In the genomic region with DNA sequence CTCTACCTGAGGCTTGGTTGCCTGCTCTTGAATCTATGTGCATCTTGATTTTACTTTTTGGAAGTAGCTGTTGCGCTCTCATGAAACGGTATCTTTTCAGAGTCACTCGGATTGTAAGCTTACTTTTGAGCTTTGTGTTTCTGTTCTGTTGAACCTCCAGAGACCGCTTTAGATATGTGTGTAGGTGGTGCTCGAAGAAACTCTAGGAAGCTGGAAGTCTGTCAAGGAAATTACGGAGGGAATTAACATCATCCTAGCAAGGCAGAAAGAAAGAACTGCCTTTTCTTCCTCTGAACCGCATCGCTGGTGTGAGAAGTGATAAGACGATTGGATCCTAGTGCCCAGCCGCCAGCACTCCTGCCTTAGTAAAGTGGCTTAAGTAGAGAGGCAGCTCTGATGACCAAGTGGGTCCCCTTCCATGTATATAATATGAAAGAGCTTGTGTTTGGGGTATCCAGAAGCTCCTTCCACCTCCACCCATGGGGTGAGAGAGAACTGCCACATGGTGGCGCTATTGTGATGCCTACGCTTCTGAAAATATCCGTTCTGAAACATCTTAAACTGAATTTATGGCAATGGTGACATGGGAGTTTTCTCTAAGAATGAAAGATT, we compare ENCODE assay signal across 9 mouse cellular contexts. TPM values are rescaled to one million over a fixed set of nuclear protein-coding genes. Genes with fewer than 3 reads are reported as not detected.
DNase-seq lines count a peak whose midpoint lies in the region; TF ChIP-seq lines count a peak whose summit lies in the region.
"Had no signal": no experiment of that assay in that cellular context is flagged by ENCODE, and none has a peak within 500 bp of the region (broad histone marks: within the 10 kb centered on the region; RNA-seq: fewer than 3 reads in every experiment).

No protein-coding gene starts in this region.

- H3K4me1 ChIP-seq in bone marrow macrophage, adult 2 months (ENCODE audit: control insufficient read depth, insufficient read depth, low read length) = no peaks in the 10 kb centered on the region

- H3K4me3 ChIP-seq in layer of hippocampus, adult 2 months = no peak overlapping the region
- H3K4me3 ChIP-seq in bone marrow macrophage, adult 2 months (ENCODE audit: insufficient read depth, low read length) = no peak overlapping the region
- H3K4me3 ChIP-seq: heart, embryonic 15.5 days had no signal

- DNase-seq in cerebellum, postnatal 10 days = peak; percentile 40 to 54
- no peak for DNase-seq in cerebellum, adult 11 months
- peak in 1 of 2 experiments; percentile 60 for DNase-seq in layer of hippocampus, adult 2 months (ENCODE audit: low spot score in 2 of 2)
- no peak for DNase-seq in layer of hippocampus, postnatal 14 days (ENCODE audit: low spot score in 2 of 2)
- DNase-seq in right cerebral cortex, adult 2 months (ENCODE audit: low spot score in 2 of 2) = peak; percentile 71 to 73
- DNase-seq in spleen, postnatal 10 days (ENCODE audit: low spot score in 2 of 2) = no peak
- DNase-seq in cerebellum, adult 11-12 months = no peak

- H3K27ac ChIP-seq in layer of hippocampus, adult 2 months = no peak overlapping the region
- H3K27ac ChIP-seq in bone marrow macrophage, adult 2 months (ENCODE audit: insufficient read depth, low read depth, low read length) = no peak overlapping the region
- H3K27ac ChIP-seq: heart, embryonic 15.5 days had no signal

- TF ChIP-seq CTCF in layer of hippocampus, adult 2 months (conservative IDR thresholded peaks at IDR 0.05) = peak; percentile 84
- peak; percentile 53 for TF ChIP-seq CTCF in bone marrow macrophage, adult 2 months (IDR thresholded peaks at IDR 0.05; ENCODE audit: low read depth, low read length)

- TF ChIP-seq POLR2A in bone marrow macrophage, adult 2 months (IDR thresholded peaks at IDR 0.05; ENCODE audit: borderline replicate concordance, low read depth, low read length) = no peak

RNA-seq across cellular contexts. Expression of a gene that starts 4.3 kb away (rescaled TPM):
- total RNA-seq in layer of hippocampus, adult 2 months (2021) = 10 to 100 TPM; 14.1 to 17.7 TPM
- total RNA-seq in layer of hippocampus, postnatal 14 days (2021) = 10 to 100 TPM; 22.4 to 24.9 TPM
- polyA plus RNA-seq in bone marrow macrophage, adult 2 months (2012; ENCODE audit: insufficient read depth, insufficient read length, missing spikeins) = not detected in 2 replicates

Comparison
In these comparisons a context has a peak if more than half of its experiments do, and no peak if none do; other contexts are left out.
1. DNase-seq: peak in cerebellum, postnatal 10 days (2 of 2) and right cerebral cortex, adult 2 months (2 of 2); none in cerebellum, adult 11 months (single experiment), layer of hippocampus, postnatal 14 days (0 of 2), spleen, postnatal 10 days (0 of 2) and cerebellum, adult 11-12 months (single experiment).